Mouse (Mus musculus) ES-E14 (cell line): ENCODE data around the gene Kif26b.

Experiments
- HCFC1 ChIP-seq: IDR thresholded peaks from 2 replicates; pipeline ENCODE4 v1.6.1; 2012; ENCODE audit warnings: low read length, inconsistent platforms, borderline replicate concordance; ENCODE audit not compliant: insufficient read depth
- MAFK ChIP-seq: IDR thresholded peaks from 2 replicates; pipeline ENCODE4 v1.6.1; 2014; ENCODE audit warnings: mild to moderate bottlenecking, low read depth, low read length, inconsistent platforms; ENCODE audit not compliant: insufficient read depth
- ZC3H11A ChIP-seq: IDR thresholded peaks from 2 replicates; pipeline ENCODE4 v1.6.1; 2012; ENCODE audit warnings: low read depth, mild to moderate bottlenecking, inconsistent platforms, low read length, borderline replicate concordance
- ZNF384 ChIP-seq: IDR thresholded peaks from 2 replicates; pipeline ENCODE4 v1.6.1; 2012; ENCODE audit warnings: low read depth, low read length, inconsistent platforms

DNA sequence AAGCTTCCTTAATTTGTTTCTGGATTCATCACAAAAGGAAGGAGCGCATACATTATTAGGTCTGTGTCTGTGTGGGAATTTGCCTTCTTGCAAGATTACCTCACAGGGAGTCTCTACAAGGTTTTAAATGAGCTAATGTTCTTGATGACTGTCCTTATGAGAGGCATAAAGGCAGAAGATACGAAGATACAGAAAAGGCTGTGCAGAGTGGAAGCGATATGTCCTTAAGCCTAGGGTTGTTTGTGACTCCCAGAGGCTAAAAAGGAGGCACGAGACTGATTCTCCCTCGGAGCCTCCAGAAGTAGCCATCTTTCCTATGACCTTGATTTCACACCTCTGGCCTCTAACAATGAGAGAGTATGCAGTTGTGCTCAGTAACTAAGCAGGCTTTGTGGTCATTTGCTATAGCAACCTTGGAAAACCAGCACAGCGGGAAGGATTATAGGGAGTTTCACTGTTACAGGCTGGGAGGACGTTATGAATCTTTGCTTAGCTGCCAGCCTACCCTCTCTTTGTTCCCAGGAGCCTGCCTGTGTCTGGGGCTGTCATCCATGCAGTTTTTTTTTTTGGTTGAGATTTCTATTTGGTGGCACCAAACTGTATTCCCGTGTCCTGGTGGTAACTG lies 80.3 kb downstream of the Kif26b start:
- no peak for TF ChIP-seq ZC3H11A
- TF ChIP-seq MAFK = no peak
- no peak for TF ChIP-seq ZNF384
- no peak for TF ChIP-seq HCFC1
